Mouse (Mus musculus) heart, adult 2 months (tissue): Measurements from ENCODE around the gene Slc30a4.

Experiments
- CTCF ChIP-seq: fragments of 200-600 bp; IDR thresholded peaks from 2 replicates; pipeline ENCODE4 v1.8.1; 2022; ENCODE audit warnings: antibody characterized with exemption, mild to moderate bottlenecking, moderate library complexity
- EP300 ChIP-seq: fragments of 200-500 bp; IDR thresholded peaks from 2 replicates; pipeline ENCODE4 v1.6.1; 2011; ENCODE audit warnings: low read depth, low read length, control low read depth; ENCODE audit not compliant: insufficient read depth
- POLR2A ChIP-seq: fragments of 200-500 bp; IDR thresholded peaks from 2 replicates; pipeline ENCODE4 v1.6.1; 2011; ENCODE audit warnings: mild to moderate bottlenecking, low read depth, low read length, control low read depth; ENCODE audit not compliant: insufficient read depth

GRCm38 (mm10) chr2:122701871-122702180 lies 637 bp downstream of the Slc30a4 start:
- TF ChIP-seq POLR2A (no peak), CTCF (no peak), EP300 (no peak)
